Mouse (Mus musculus): ENCODE measurements around the gene Pard3.

DNA sequence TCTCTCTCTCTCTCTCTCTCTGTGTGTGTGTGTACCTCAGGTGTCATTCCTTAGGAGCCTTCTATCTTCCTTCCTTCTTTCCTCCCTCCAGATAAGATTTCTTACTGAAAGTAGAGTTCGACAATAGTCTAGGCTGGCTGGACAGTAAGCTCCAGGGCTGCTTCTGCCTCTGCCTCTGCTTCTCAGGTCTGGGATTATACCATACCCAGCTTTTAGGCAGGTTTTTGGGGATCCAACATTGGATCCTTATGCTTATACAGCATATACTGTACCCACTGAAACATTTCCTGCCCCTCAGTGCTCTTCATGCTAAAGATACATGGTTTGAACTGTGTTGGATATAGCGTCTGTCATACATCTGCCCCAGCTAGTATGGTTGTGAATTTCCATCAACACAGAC lies 536.9 kb downstream of the Pard3 start:
- no peak for TF ChIP-seq CTCF (IDR thresholded peaks at IDR 0.05; ENCODE audit: insufficient read depth, low read length)
- TF ChIP-seq POLR2A (IDR thresholded peaks at IDR 0.05; ENCODE audit: borderline replicate concordance, extremely low read depth, low read depth, low read length) = no peak

Data from lung, adult 2 months (tissue).